Mouse (Mus musculus) c-Kit-positive CD71-positive TER-119-positive erythroid progenitor cells, embryonic 14.5 days (primary cell): ENCODE data around the gene Iars.

Experiments used
- DNase-seq: peaks from one replicate; pipeline ENCODE4 v3.0.0-alpha.2; 2013; ENCODE audit warnings: low spot score

Gene Iars

DNA sequence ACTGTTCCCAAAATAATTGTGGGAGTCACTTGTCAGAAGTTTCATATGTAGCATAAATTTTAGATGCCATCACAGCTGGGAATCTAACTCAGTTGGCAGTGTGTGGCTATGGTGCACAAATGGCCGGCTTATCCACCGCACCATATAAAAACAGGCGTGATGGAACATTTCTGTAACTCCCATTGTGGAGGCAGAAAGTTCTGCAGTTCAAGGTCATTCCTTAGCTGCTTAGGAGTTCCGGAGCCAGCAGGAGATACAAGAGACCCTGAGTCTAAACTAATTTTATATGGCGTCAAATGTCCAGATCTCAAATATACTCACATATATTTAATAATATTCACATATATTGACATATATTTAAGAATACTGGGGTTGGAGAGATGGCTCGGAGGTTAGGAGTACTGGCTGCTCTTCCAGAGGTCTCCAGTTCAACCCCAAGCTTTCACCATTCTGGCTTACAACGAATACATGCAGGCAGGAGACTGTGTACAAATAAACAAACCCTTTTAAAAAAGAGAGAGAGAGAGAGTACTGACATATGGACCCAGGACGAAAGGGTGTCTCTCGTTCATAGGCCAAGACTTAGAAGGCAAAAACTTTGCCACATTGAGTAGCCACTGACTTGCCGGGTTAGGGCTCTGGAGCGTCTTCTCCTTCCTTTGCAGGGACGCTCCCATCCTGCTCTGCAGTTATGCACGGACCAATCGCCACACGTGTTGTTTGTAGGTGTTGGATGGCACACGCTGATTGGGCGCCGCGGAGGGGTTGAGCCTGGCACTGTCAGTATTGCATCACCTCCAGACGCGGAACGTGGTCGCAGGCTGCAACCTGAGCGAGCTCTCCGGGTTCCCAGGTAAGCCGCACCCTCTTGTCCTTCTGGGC, at the start of gene Iars:
Gene Iars, plus strand, starts transcription at position 750 of the 882 bp plus-strand sequence.
- peak; percentile 99 for DNase-seq

- peak; percentile 59 for DNase-seq
Measured at GRCm38 (mm10) chr13:49639965-49640364, 41.9 kb upstream of the Iars start.

DNA sequence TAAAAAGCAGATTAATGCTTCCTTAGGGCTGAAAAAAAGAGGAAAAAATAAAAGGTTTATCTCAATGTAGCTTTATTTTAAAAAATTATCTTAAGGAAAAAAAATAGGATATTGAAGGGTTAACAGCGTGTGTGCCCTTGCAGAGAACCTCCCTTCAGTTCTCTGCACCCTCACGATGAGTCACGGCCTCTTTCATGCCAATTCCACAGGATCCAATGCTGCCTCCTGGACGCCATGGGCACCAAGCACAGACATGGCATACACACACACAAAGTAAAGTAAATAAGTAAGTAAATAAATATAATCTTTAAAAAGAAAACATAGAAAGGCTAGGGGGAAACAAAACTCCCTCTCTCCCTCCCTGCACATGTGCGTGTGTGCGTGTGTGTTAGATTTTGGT, 39.2 kb upstream of the Iars start:
- no peak for DNase-seq

DNA sequence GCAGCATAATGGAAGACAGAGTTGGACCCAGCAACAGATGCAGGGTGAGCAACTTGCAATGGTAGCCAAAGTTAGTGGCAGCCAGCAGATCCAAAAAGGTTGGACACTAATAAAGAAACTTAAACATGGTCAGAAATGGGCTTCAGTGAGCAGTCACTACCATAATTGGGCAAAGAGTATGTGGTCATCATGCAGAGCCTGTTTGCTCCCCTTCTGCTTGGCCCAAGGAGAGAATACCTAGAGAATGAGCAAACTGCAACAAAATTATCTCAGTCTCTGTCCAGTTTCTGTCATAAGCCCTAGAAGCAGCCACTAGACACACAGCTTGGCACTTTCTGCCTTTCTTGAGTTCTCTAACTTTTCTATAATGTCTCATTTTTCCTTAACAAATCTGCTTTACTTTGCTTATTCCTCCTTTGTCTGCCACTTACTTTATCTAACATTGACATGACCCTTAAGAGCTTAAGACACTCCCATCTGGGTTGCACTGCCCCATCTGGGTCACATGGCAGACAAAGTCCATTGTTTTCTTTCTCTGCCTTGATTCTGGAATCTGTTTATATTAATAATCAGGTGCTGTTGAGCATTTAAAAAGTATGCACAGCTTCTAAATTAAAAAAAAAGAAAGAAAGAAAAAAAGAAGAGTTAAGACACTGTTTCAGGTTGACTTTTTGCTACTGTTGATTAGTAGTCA, 38.1 kb upstream of the Iars start:
- DNase-seq: no peak

DNA sequence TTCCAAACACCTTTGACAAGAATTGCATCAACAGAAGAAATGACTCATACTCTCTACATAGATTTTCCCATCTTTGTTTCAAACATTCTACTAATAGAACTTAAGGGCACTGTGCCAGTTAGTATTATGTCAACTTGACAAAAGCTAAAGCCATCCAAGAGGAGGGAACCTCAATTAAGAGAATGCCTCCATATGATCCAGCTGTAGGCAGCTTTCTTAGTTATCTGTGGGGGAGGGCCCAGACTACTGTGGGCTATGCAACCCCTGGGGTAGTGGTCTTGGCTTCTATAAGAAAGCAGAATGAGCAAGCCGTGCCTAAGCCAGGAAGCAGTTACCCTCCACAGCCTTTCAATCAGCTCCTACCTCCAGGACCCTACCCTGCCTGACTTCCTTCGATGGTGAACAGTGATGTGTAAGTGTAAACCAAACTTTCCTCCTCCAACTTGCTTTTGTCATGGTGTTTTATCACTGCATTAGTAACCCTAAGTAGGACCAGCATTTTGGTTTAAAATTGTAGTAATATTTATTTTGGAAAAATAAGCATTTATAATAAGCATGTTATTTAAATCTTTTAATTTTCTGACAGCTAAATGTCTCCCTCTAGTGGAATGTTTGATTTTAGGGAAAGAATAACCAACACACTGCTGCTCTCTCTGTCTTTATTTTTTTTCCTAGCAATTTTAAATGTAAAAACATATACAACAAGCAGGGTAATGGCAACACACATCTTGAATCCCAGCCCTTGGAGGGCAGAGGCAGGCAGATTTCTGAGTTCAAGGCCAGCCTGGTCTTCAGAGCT, 37.0 kb upstream of the Iars start:
- DNase-seq: peak; percentile 61

DNA sequence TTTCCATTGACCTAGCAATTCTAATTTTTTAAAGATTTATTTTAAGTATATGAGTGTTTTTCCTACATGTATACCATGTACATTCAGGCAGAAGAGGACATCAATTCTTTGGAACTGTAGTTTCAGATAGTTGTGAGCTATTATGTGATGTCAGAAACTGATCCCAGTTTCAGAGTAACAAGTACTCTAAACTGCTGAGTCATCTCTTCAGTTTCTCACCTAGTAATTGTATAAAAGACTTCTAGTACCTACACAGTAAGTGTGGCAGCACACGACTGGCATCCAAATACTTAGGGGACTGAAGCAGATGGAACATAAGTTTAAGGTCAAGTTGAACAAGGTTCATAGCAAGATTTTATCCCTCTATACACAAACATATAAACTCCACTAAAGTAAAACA, 35.9 kb upstream of the Iars start:
- no peak for DNase-seq

DNA sequence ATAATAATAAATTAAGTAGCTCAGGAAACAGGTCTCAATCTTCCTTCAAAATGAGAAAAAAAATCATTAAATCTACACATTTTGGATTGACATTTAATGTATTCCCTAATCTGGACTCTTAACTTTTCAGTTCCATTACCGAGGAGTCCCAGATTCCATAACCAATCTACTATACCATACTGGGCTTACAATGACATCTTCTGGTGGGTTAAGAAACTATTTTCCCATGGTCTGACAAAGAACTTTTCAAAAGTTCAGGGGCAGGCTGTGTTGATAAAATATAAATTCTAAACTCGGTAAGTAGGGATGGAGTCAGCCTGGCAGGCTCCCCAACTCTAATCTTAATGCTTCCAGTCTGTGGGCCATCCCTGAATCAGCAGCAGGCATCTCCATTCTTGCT, 30.8 kb upstream of the Iars start:
- DNase-seq: no peak

DNA sequence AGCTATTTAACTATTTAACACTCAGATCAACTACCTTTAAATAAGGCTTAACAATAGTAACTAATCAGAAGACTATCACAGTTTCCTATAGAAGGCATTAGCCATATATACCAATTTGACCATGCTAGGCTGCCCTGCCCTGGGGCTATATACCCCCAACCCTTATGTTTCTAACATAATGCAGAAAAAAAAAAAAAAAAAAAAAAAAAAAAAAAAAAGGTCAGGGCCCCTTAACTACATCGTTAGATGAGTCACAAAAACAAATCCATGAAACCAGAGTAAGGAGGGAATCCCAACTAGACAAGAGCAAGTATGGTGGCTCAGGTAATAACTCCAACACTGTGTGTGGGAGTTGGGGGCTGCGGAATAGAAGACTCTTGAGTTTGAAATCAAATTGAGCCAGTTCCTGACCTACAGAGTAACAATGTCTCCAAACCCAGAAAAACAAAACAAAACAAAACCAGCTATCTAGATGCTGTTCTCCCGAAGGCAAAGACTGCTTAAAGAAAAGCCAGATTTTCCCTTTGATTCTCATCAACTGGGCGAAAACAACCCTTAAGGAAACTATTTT, 30.0 kb upstream of the Iars start:
- DNase-seq: no peak

DNA sequence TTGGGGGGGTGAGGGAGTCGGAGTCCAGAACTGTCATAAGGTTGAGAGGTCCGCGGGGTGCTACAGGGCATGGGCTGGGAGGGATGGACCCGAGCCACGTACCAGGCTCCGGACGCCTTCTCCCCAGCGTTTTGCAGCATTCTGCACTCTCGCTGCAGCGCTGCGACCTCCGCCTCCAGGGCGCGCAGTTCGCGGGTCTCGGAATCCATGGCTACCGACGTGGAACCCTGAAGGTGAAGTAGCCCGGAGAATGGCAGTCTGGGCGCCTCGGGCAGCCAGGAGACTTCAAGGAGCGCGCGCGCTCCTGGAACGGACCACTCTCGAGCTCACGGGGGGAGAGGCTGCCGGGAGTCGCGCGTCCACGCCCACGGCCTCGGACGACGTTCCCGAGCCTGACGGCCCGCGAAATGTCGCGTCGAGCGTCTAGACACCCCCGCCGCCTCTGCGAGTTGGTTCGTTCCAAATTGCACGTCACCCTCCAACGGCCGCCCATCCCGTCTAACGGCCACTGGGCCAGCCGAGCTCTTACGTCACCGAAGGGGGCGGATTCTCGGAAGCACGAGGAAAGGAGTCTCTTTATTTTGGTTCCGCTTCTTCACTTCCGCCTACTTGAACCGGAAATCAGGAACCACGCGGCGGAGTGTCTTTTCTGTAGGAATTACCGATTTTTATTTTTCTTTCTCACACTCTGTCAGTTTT, 29.3 kb upstream of the Iars start, which contains the start of the genes Cenpp and Nol8:
Gene Cenpp, minus strand, starts transcription at position 305 of the 699 bp plus-strand sequence.
Gene Nol8, plus strand, starts transcription at position 598 of the 699 bp plus-strand sequence.
- peak; percentile 100 for DNase-seq

DNA sequence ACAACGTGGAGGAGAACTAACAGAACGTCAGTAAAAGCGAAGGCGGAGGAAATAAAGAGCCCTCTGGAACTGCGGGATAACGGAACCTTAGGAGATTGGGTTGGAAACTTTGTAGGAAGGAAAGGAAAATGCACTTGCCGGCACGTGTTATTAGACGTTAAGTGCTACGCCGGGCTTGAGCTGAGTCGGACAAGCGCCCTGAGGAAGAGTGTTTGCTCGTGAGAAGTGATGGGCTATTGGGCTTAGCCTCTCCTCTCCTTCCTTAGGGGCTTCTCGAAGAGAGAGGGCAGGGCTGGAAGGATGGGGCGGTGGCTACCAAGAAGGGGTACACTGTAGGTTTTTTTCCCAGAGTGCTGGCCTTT, 28.7 kb upstream of the Iars start:
- DNase-seq: no peak

- DNase-seq: no peak
Measured at GRCm38 (mm10) chr13:49677793-49678192, 4.1 kb upstream of the Iars start.

- no peak for DNase-seq
Measured at GRCm38 (mm10) chr13:49682233-49682846, 440 bp downstream of the Iars start.

GRCm38 (mm10) chr13:49684266-49684665, 2.4 kb downstream of the Iars start:
- no peak for DNase-seq

DNA sequence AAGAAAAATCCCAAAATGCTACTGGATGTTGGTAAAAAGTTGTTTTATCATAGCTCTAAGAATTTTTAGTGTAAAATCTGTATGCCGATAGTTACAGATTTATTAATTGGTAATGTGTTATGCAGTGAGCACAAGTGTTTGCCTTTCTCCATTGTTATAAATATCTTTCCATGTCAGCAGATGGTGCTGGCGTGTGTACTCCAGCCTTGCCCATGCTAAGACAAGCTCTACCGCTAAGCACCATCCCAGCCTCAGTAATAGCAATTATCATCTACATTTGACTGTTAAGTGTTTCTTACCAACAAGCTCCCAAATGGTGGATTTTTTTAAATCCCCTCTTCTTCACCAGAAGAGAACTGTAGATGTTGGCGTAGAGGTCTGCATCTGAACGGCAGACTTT, 9.2 kb downstream of the Iars start:
- DNase-seq: no peak

- no peak for DNase-seq
Measured at GRCm38 (mm10) chr13:49703216-49703779, 21.4 kb downstream of the Iars start.

DNA sequence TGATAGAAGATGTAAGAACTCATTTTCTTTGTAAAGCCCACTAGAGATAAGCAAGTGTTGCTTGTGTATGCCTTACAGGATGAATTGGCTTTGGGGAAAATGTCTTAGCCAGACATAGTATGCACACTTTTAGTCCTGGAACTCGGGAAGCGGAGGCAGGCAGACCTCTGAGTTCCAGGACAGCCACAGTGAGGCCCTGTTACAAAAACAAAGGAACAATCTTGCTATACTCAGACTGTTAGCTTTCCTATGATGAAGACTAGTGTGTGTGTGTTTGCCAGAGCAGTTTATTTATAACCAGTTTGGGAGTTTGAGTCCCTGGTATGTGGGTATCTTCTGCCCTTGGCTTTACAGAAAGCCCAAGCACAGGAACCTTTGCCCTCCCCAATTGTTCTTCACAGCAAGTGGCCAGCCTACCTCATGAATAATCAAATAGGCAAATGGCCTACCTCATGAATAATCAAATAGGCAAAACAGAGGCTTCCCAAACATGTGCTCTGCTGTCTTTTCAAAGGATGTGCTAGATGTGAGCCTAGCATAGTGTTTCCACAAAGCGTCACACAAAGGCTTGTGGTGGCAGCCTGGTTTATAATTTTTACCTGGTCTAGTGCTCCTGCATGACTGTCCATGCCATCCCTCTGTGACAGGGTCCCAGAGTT, 24.3 kb downstream of the Iars start:
- DNase-seq: no peak

DNA sequence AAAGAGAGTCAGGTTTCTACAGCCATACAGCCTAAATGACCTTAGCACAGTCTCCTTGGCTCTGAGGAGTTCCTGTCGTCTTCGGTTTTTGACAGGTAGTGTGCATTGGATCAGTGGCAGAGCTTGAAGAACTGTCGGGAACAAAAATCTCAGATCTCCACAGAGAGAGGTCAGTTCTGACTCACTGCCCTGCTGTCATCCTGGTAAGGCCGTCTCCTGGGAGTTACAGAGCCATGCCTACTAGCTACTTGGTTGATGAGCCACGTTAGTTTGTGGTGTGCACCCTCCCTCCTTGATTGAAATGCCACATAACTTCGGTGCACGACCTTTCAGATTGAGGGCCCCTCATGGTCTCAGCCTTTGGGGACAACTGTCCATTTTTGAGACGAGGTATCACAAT, 26.4 kb downstream of the Iars start:
- no peak for DNase-seq

GRCm38 (mm10) chr13:49712047-49712721, 30.3 kb downstream of the Iars start:
- no peak for DNase-seq

DNA sequence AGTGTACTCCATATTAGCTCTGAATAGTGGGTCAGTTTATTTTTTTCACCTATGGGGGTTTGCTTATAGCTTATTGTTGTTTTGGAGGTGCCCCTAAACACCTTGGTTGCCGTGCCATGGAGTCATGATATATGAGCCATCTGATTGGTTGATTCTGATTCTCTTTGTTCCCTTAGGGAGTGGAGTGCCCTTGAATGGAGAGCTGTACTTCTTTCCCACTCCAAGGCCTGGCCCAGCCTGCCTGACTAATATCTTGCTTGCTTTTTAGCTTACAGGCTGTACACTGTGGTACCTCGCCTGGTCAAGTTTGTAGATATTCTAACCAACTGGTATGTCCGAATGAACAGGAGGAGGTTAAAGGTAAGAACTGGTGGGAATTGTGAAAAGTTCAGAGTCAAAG, 37.4 kb downstream of the Iars start:
- no peak for DNase-seq

DNA sequence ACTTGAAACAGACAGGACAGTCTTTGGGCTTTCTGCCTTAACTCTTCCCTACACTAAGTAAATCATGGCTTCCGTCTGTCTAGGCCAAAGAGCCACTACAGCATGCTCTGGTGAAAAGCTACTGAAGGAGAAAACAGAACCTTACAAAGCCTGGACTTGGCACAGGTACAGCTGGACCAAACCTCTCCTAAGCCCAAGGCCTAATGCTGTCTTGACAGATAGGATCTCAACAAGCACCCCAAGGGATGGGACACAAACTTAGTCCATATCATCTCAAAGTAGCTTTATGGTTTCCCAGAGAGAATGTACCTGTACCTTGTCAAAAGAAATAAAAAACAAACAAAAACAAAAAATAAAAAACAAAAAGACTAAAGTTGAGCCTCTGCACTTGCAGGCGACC, 54.5 kb downstream of the Iars start:
- no peak for DNase-seq
